Mouse (Mus musculus): ENCODE data around the gene Rcn3. TPM values are rescaled to one million over a fixed set of nuclear protein-coding genes. Genes with fewer than 3 reads are reported as not detected.
A peak's percentile ranks its signal among the peaks of the same experiment; 100 is the strongest.

Rcn3 gene
- total and polyA plus RNA-seq, 2 experiments from 2014 or later: 39.3 to 42.9 TPM

DNA sequence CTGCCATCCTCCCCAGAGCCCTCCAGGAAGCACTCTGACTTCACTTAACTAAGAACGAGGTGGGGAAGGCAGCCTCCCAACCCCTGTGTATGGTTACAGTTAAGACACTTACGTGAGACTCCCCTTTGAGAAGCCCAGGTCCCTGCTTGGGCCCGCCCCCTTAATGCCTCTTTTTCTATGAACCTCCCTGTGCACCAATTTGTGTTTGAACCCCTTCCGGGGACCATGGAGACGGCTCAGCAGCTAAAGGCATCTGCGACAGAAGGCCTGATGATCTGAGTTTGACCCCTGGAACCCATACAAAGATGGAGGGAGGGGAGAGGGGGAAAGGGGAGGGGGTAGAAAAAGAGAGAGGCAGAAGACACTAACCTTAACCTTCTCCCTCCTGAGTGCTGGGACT lies 14.4 kb upstream of the Rcn3 start:
- WGBS: 27% methylated on average over 6 of the region's 6 CpGs
- TF ChIP-seq CTCF (IDR thresholded peaks at IDR 0.05; ENCODE audit: low read depth): no peak
- Histone ChIP-seq H3K4me1 (ENCODE audit: insufficient read depth, low read length) (no peaks in the 10 kb centered on the region; the same call in 1 of the 2 replicates), H3K9ac (replicated peaks; ENCODE audit: low read length) (no peak overlapping the region), H3K36me3 (ENCODE audit: insufficient read depth, low read length) (no peaks in the 10 kb centered on the region), H3K4me3 (ENCODE audit: low read length) (no peak overlapping the region), H3K9me3 (ENCODE audit: low read length) (no peaks in the 10 kb centered on the region), H3K27me3 (ENCODE audit: insufficient read depth, low read length) (no peaks in the 10 kb centered on the region), H3K27ac (no peak overlapping the region), H3K4me2 (ENCODE audit: low read depth, low read length) (no peak overlapping the region)
- DNase-seq (ENCODE audit: low spot score) (no peak), ATAC-seq (no peak)

DNA sequence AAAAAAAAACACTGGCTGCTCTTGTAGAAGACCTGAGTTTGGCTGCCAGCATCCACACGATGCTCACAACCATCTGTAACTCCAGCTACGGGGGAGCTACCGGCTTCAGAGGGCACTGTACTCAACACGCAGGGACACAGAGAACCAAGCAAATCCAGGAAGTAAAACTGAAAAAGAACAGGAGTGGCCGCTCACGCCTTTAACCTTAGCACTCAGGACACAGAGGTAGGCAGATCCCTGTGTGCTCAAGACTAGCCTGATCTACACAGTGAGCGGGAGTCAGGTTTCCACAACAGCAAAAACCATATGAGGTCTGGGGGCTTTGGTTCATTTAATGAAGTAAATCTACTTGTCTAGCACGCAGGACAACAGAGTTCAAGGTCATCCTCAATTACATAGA lies 13.5 kb upstream of the Rcn3 start:
- Histone ChIP-seq H3K27me3 (ENCODE audit: insufficient read depth, low read length) (no peaks in the 10 kb centered on the region), H3K4me2 (ENCODE audit: low read depth, low read length) (no peak overlapping the region), H3K9ac (replicated peaks; ENCODE audit: low read length) (no peak overlapping the region), H3K27ac (no peak overlapping the region), H3K4me3 (ENCODE audit: low read length) (no peak overlapping the region), H3K9me3 (ENCODE audit: low read length) (no peaks in the 10 kb centered on the region), H3K4me1 (ENCODE audit: insufficient read depth, low read length) (no peaks in the 10 kb centered on the region; the same call in 1 of the 2 replicates), H3K36me3 (ENCODE audit: insufficient read depth, low read length) (no peaks in the 10 kb centered on the region)
- WGBS: 80% methylated on average over 8 of the region's 8 CpGs
- no peak for TF ChIP-seq CTCF (IDR thresholded peaks at IDR 0.05; ENCODE audit: low read depth)
- no peak for ATAC-seq
- no peak for DNase-seq (ENCODE audit: low spot score)

DNA sequence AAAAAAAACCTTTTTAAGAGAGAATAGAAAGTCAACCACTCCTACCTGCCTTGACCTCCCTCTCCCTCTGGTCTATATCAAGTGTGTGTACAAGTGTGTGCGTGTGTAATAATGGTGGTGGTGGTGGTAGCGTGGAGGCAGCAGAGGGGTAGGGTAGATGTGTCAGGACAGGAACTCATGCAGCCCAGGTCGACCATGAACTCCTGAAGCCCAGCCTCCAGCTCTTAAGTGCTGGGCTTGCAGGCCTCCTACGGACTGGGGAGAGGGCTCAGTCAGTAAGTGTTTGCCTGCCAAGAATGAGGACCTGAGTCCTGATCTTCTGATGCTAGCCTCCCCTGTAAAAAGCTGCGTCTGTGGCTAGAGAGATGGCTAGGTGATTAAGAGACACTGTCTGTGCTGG lies 12.9 kb upstream of the Rcn3 start:
- no peaks in the 10 kb centered on the region; the same call in 1 of the 2 replicates for H3K4me1 ChIP-seq (ENCODE audit: insufficient read depth, low read length)
- no peak overlapping the region for H3K4me3 ChIP-seq (ENCODE audit: low read length)
- no peak overlapping the region for H3K9ac ChIP-seq (replicated peaks; ENCODE audit: low read length)
- no peaks in the 10 kb centered on the region for H3K27me3 ChIP-seq (ENCODE audit: insufficient read depth, low read length)
- no peak overlapping the region for H3K4me2 ChIP-seq (ENCODE audit: low read depth, low read length)
- ATAC-seq (no peak), DNase-seq (ENCODE audit: low spot score) (no peak)
- TF ChIP-seq CTCF (IDR thresholded peaks at IDR 0.05; ENCODE audit: low read depth): no peak
- H3K9me3 ChIP-seq (ENCODE audit: low read length): no peaks in the 10 kb centered on the region
- H3K36me3 ChIP-seq (ENCODE audit: insufficient read depth, low read length): no peaks in the 10 kb centered on the region
- 79% methylated on average over 5 of the region's 5 CpGs for WGBS
- no peak overlapping the region for H3K27ac ChIP-seq

DNA sequence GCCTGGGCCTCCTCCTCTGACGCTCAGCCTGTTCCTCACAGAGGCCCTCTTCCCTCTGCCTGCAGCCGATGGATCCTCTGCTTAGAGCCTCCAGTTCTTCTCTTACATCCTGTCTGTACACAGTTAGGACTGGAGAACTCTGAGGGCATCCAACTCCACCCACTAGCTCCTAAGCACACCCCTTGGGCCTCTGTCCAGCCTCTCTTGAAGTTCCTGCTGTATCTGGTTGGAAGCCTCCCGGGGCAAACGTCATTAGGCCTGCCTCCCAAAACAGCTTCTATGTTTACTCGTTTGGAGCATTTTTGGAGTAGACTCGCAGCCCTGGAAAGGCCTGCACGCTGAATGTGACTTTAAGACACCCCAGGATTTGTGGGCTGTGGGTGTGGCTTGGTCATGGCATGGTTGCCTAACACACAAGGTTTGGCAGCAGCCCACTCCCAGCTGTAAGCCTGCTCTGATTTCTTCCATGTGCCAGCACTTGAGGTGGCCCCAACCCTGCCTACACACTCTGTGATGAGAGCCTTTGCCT lies 11.7 kb upstream of the Rcn3 start, which contains the start of gene Fcgrt:
Gene Fcgrt, minus strand, starts transcription at position 200 of the 529 bp plus-strand sequence.
- H3K4me1 ChIP-seq (ENCODE audit: insufficient read depth, low read length): no peaks in the 10 kb centered on the region; the same call in 1 of the 2 replicates
- TF ChIP-seq CTCF (IDR thresholded peaks at IDR 0.05; ENCODE audit: low read depth): no peak
- 51% methylated on average over 7 of the region's 7 CpGs for WGBS
- peak within 1 kb of the TSS; percentile 10; the same call in 1 of the 2 replicates for H3K4me3 ChIP-seq (ENCODE audit: low read length)
- H3K27me3 ChIP-seq (ENCODE audit: insufficient read depth, low read length): no peaks in the 10 kb centered on the region
- peak within 1 kb of the TSS; percentile 29 for H3K9ac ChIP-seq (replicated peaks; ENCODE audit: low read length)
- peak within 1 kb of the TSS; percentile 35 for H3K4me2 ChIP-seq (ENCODE audit: low read depth, low read length)
- peak within 1 kb of the TSS; percentile 55 for H3K27ac ChIP-seq
- ATAC-seq: peak; percentile 91
- H3K36me3 ChIP-seq (ENCODE audit: insufficient read depth, low read length): no peaks in the 10 kb centered on the region
- no peaks in the 10 kb centered on the region for H3K9me3 ChIP-seq (ENCODE audit: low read length)
- peak; percentile 78 for DNase-seq (ENCODE audit: low spot score)

DNA sequence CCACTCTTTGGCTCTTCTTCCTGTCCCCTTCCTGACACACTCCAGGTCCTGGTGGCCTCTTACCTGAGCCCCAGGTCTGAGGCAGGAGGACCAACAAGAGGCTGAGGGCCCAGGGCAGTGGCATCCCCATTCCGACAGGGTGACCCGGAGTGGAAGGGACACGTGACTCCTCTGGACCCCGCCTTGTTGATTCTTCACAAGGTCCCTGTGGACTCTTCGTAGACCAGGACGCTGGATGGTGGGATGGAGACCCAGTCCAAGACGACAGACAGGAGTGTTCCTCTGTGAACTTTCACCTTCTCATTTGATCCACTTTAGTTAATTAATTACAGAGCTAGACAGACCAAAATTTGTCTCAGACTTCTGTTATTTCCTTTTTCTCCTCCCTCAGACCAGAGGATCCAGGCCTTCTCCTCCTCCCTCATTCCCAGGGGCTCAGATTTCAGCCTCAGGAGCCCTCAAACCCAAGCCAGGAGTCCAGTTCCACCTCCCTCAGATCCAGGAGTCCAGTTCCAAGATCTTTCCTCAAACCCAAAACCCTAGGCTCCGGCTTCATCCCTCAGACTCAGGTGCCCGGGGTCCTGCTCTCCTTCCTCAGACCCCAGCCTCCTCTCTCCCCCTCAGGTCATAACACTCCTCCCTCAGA lies 11.0 kb upstream of the Rcn3 start:
- ATAC-seq (no peak), DNase-seq (ENCODE audit: low spot score) (no peak)

DNA sequence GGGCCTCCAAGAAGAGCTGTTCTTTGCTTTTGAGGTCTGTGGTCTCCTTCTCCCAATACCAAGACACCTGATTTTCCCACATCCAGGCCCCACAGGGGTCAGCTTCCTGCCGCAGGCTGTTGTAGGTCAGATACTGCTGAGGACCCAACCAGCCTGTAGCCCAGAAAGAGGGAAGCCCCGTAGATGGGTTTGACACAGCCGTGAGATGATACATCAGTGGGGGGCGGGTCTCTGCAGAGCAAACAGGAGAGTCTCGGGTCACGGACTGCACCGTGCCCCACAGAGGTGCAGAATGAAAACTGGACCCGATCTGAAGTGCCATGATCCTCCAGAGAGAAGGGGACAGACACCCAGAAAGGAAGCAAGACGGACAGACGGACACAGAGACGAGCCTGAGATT lies 10.4 kb upstream of the Rcn3 start:
- Histone ChIP-seq H3K4me2 (ENCODE audit: low read depth, low read length) (peak overlapping the region; percentile 35), H3K4me1 (ENCODE audit: insufficient read depth, low read length) (no peaks in the 10 kb centered on the region; the same call in 1 of the 2 replicates), H3K4me3 (ENCODE audit: low read length) (no peak overlapping the region), H3K9ac (replicated peaks; ENCODE audit: low read length) (no peak overlapping the region), H3K27me3 (ENCODE audit: insufficient read depth, low read length) (no peaks in the 10 kb centered on the region), H3K36me3 (ENCODE audit: insufficient read depth, low read length) (no peaks in the 10 kb centered on the region), H3K27ac (no peak overlapping the region), H3K9me3 (ENCODE audit: low read length) (no peaks in the 10 kb centered on the region)
- no peak for TF ChIP-seq CTCF (IDR thresholded peaks at IDR 0.05; ENCODE audit: low read depth)
- DNase-seq (ENCODE audit: low spot score) (no peak), ATAC-seq (no peak)
- WGBS: 87% methylated on average over 11 of the region's 11 CpGs

More for the DNA sequence above, 11.0 kb upstream of the Rcn3 start:
- Histone ChIP-seq H3K4me3 (ENCODE audit: low read length) (peak overlapping the region; percentile 10; the same call in 1 of the 2 replicates), H3K27me3 (ENCODE audit: insufficient read depth, low read length) (no peaks in the 10 kb centered on the region), H3K27ac (peak overlapping the region; percentile 55), H3K9ac (replicated peaks; ENCODE audit: low read length) (peak overlapping the region; percentile 29), H3K4me2 (ENCODE audit: low read depth, low read length) (peak overlapping the region; percentile 35), H3K9me3 (ENCODE audit: low read length) (no peaks in the 10 kb centered on the region), H3K36me3 (ENCODE audit: insufficient read depth, low read length) (no peaks in the 10 kb centered on the region), H3K4me1 (ENCODE audit: insufficient read depth, low read length) (no peaks in the 10 kb centered on the region; the same call in 1 of the 2 replicates)
- WGBS: 85% methylated on average over 9 of the region's 9 CpGs
- no peak for TF ChIP-seq CTCF (IDR thresholded peaks at IDR 0.05; ENCODE audit: low read depth)

DNA sequence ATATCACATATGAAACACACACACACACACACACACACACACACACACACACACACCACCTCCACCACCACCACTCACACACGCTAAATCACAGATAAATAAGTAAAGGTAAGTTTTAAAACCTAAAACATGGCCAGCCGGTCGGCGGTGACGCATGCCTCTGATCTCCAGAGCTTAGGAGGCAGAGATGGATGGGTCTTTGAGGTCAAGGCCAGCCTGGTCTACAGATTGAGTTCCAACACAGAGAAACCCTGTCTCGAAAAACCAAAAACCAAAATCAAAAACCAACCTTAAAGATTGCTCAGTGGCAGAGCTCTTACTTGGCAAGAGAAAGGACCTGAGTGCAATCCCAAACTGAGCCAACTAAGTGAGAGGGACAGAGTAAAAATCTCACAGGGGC lies 8.0 kb upstream of the Rcn3 start:
- no peaks in the 10 kb centered on the region for H3K9me3 ChIP-seq (ENCODE audit: low read length)
- ATAC-seq: no peak
- no peak overlapping the region for H3K9ac ChIP-seq (replicated peaks; ENCODE audit: low read length)
- DNase-seq (ENCODE audit: low spot score): no peak
- H3K27me3 ChIP-seq (ENCODE audit: insufficient read depth, low read length): no peaks in the 10 kb centered on the region
- H3K4me1 ChIP-seq (ENCODE audit: insufficient read depth, low read length): no peaks in the 10 kb centered on the region; the same call in 1 of the 2 replicates
- TF ChIP-seq CTCF (IDR thresholded peaks at IDR 0.05; ENCODE audit: low read depth): no peak
- H3K4me2 ChIP-seq (ENCODE audit: low read depth, low read length): no peak overlapping the region
- H3K36me3 ChIP-seq (ENCODE audit: insufficient read depth, low read length): no peaks in the 10 kb centered on the region
- 94% methylated on average over 6 of the region's 6 CpGs for whole genome bisulfite sequencing
- no peak overlapping the region for H3K4me3 ChIP-seq (ENCODE audit: low read length)
- no peak overlapping the region for H3K27ac ChIP-seq

Measured in hindbrain, postnatal 0 days (tissue).